Mouse (Mus musculus) cerebellum, adult 2 months (tissue): ENCODE measurements at regions not wholly inside any gene's neighbourhood (a gene's known extent, or its start where the extent isn't known, plus 50 kb on each side); places are given as distances from the start of the nearest gene placed in this dataset.

ENCODE experiments used
- DNase-seq, 2 experiments: peaks; one replicate each; pipeline ENCODE4 v3.0.0; 2021
- H3K27ac ChIP-seq: fragments of 200-500 bp; 2 replicates; pipeline ENCODE4 v1.5.1; 2012; ENCODE audit warnings: low read length, control low read depth, inconsistent platforms; ENCODE audit not compliant: insufficient read depth
- H3K27me3 ChIP-seq: fragments of 200-500 bp; 2 replicates; pipeline ENCODE4 v1.6.1; 2012; ENCODE audit warnings: inconsistent platforms, mild to moderate bottlenecking, low read length, moderate library complexity; ENCODE audit not compliant: control insufficient read depth, insufficient read depth
- H3K4me1 ChIP-seq: fragments of 200-500 bp; 2 replicates; pipeline ENCODE4 v1.6.1; 2011; ENCODE audit warnings: low read length; ENCODE audit not compliant: control insufficient read depth, insufficient read depth
- H3K4me3 ChIP-seq: fragments of 200-500 bp; replicated peaks from 2 replicates; pipeline ENCODE3; 2011; ENCODE audit warnings: mild to moderate bottlenecking, low read depth, low read length, control low read depth; ENCODE audit not compliant: insufficient read depth
- CTCF ChIP-seq: fragments of 200-500 bp; IDR thresholded peaks from 2 replicates; pipeline ENCODE4 v1.5.1; 2011; ENCODE audit warnings: low read depth, mild to moderate bottlenecking, control low read depth, low read length, moderate library complexity, borderline replicate concordance; ENCODE audit not compliant: insufficient read depth
- POLR2A ChIP-seq: fragments of 200-500 bp; IDR thresholded peaks from 2 replicates; pipeline ENCODE4 v1.6.1; 2011; ENCODE audit warnings: low read length, control low read depth, borderline replicate concordance; ENCODE audit not compliant: insufficient read depth
- WGBS: fragments of 180-500 bp; shearing (Covaris S2); methylation state at CpG from one replicate; pipeline ENCODE4 v1.1.7; 2018; 5-methylcytosine and 5-hydroxymethylcytosine counted together

DNA sequence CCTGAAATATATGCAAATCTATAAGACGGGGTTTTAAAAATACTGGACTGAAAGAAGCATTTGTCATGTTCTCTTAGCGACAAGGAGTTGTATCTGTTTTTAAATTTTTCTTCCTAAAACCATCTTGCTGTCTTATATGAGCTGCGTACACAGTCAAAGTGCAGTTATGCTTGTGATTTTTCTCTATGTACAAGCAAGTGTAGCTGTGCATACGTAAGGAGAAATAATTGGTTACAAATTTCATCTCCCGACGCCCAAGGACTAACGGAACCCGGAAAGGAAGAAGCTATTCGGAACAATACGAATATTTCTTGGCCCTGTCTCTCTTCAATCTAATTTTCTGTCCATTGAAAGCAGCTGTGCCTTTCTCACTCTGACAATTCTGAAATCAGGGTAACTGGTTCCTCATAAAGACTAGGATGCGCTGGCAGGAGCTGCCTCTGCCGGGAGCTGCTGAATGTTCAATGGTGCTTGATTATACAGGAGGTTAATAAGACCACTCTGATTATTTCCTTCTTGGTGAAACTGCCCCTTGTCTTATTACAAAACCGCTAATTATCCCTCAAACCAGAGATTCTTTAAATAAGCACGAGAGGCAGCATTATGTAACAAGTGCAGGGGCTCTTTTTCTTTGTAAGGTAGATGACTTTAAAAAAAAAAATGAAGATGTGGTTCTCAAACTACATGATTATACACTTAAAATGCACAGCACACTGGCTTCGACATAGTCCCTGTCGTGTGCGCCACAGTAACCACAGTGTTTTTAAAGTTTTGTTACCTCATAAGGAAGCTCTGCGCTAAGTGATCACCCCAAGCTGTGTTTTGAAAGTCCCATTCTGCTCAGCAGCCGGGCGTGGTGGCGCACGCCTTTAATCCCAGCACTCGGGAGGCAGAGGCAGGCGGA, 296.8 kb downstream of the Spry2 start:
- Histone ChIP-seq H3K4me3 (no peak overlapping the region), H3K27ac (no peak overlapping the region), H3K4me1 (no peaks in the 10 kb centered on the region), H3K27me3 (no peaks in the 10 kb centered on the region)
- WGBS: 88% methylated on average over 24 of the region's 24 CpGs
- TF ChIP-seq POLR2A: no peak
- no peak for TF ChIP-seq CTCF
- DNase-seq: no peak

DNA sequence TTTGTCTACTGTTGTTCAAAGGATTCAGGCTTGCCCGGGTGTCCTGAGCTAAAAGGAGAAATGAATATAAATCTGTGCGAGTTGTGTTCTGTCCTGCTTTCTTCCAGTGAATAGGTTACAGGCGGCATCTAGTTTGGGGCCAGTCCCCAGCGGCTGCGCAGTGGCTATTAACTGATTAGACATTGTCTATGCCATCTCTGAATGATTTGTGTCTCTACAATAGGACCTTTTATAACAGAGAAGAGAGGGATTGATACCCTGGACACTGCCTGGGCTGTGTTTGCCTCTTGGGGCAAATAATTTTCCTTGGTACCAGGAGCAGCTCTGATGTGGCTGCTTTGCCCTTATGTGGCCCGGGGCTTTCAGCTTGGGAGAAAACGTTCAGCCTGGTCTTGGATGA, 306.9 kb downstream of the Spry2 start:
- Histone ChIP-seq H3K4me3 (no peak overlapping the region), H3K4me1 (peaks cover 6% of the 10 kb centered on the region), H3K27ac (peak overlapping the region; percentile 71), H3K27me3 (no peaks in the 10 kb centered on the region)
- peak in 1 of 2 experiments; percentile 28 for DNase-seq
- 81% methylated on average over 7 of the region's 7 CpGs for WGBS
- TF ChIP-seq CTCF (no peak), POLR2A (no peak)

DNA sequence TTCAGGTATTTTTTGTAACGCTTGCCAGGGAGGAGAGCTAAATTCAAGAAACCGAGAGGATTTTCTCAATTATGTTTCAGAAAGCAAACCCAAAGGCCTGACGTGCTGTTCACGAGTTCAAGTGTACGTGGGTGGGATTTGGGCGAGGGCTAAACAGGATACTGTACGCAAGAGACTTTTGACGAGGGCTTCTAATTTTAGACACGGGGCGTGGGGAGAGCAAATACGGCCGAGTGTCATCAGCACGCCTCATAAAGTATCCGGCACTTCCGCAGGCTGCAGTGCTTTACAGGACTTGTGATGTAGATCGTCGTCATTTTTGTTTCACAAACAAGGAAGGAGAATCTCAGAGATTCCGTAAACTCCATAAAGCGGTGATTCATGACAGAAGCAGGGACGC, 307.4 kb downstream of the Spry2 start:
- no peak overlapping the region for H3K4me3 ChIP-seq
- peak in 1 of 2 experiments; percentile 3 for DNase-seq
- 89% methylated on average over 20 of the region's 20 CpGs for WGBS

DNA sequence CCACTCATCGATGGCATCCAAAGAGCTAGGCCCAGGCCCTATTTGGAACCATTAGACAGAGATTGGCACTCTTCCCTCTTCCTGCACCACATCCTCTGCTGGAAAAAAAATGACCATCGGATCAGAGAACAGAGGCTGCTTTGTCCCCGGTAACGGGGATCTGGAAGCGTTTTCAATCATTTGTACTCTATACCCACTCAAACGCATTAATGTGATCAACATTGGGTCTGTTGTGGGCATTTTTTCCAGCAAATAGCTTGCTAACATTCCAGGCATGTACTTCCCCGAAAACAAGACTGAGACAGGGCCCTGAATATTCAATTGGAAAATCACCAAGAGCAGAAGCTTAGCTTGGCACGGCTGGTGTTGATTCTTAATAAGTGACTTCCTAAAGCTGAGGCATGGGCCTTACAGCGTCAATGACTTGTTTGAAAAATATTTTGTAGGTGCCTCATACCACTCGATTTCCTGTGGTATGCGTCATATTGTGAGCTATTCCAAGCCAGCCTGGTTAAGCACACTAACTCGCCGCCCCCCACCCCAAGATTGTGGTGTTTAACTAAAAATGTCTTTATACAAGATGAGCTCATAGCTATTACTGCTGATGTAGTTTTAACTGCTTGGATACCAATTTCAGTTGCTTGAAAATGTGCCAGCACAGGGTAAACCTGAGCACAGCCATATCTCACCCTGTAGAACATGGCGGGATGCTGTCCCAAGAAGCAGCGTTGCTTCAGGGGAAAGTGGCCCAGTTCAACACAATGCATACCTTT, 308.0 kb downstream of the Spry2 start:
- 43% methylated on average over 15 of the region's 15 CpGs for WGBS
- peak; percentile 42 to 63 for DNase-seq
- no peaks in the 10 kb centered on the region for H3K27me3 ChIP-seq
- H3K27ac ChIP-seq: peak overlapping the region; percentile 36; the same call in 1 of the 2 replicates
- H3K4me1 ChIP-seq: peaks cover 6% of the 10 kb centered on the region
- TF ChIP-seq CTCF: no peak
- TF ChIP-seq POLR2A: no peak
- H3K4me3 ChIP-seq: no peak overlapping the region

More for the DNA sequence above, 307.4 kb downstream of the Spry2 start:
- H3K27me3 ChIP-seq: no peaks in the 10 kb centered on the region
- TF ChIP-seq POLR2A: no peak
- TF ChIP-seq CTCF: no peak
- peaks cover 6% of the 10 kb centered on the region for H3K4me1 ChIP-seq
- H3K27ac ChIP-seq: peak overlapping the region; percentile 55; the same call in 1 of the 2 replicates

DNA sequence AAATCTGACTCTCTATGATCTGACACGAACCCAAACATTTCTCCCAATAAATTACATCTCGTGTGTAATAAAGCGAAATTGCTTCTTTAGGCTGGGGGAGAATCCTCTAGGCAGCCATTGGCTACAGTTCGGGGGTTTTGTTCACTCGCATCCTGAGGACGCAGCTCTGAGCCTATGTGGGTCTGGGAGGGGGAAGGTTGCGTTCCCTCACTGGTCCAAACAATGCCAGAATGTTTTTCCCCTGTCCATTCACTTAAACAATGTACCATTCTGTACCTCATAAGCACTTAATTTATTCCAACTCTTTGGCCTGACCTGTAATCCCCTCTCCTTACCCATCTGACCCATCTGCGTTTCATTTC, 308.6 kb downstream of the Spry2 start:
- peaks cover 6% of the 10 kb centered on the region for H3K4me1 ChIP-seq
- no peaks in the 10 kb centered on the region for H3K27me3 ChIP-seq
- no peak for DNase-seq
- 85% methylated on average over 8 of the region's 8 CpGs for WGBS
- H3K4me3 ChIP-seq: no peak overlapping the region
- no peak for TF ChIP-seq POLR2A
- peak overlapping the region; percentile 30; the same call in 1 of the 2 replicates for H3K27ac ChIP-seq

DNA sequence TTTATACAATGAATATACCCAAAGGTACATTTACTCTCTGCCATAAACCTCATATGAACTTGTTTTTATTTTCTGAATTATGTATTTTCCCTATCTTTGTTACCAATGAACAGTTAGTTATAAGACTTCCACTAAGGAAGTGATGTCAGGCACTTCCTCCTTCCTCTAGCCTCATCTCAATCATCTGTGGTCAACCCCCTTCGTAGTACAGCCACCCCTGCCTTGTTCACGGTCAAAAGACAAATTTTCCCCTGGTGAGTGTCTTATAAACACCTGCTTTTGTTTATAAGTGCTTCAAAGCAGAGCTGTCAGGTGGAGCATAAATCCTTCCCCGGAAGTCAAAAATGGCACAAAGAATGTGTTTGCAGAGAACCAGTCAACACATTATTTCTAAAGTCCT, 312.0 kb downstream of the Spry2 start:
- Histone ChIP-seq H3K27me3 (no peaks in the 10 kb centered on the region), H3K4me3 (no peak overlapping the region), H3K4me1 (peaks cover 6% of the 10 kb centered on the region), H3K27ac (no peak overlapping the region)
- TF ChIP-seq POLR2A: no peak
- no peak for TF ChIP-seq CTCF
- DNase-seq: no peak
- 66% methylated on average over 3 of the region's 3 CpGs for WGBS

DNA sequence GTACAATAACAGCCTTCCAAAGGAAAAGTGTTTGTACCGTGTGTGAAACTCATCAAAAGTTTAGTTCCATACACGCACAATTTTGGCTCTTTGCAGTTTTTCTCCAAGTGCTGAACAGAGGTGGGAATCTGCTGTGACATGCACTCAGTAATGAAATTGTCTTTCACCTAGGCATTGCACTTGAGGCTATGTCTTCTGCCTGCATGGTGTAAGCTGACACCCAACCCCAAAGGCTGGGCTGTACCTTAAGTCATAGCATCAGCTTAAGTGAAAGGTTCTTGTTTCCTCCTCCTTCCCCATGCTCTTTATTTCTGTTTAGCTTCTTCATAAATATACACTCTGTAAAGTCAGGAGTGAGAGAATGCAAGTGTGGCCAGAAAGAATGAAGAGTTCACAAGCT, 313.1 kb downstream of the Spry2 start:
- peaks cover under 1% of the 10 kb centered on the region; the same call in 1 of the 2 replicates for H3K4me1 ChIP-seq
- 92% methylated on average over 2 of the region's 2 CpGs for WGBS
- DNase-seq: no peak

More for the DNA sequence above, 313.1 kb downstream of the Spry2 start:
- Histone ChIP-seq H3K27me3 (no peaks in the 10 kb centered on the region), H3K27ac (no peak overlapping the region), H3K4me3 (no peak overlapping the region)
- TF ChIP-seq CTCF: no peak
- TF ChIP-seq POLR2A: no peak
